Mouse (Mus musculus): ENCODE measurements around the gene Creb5.

GRCm38 (mm10) chr6:53637356-53638351 is 350.6 kb downstream of the Creb5 start:
- TF ChIP-seq CTCF (IDR thresholded peaks at IDR 0.05) (no peak), EP300 (IDR thresholded peaks at IDR 0.05; ENCODE audit: insufficient read depth, low read depth, low read length) (no peak)

Data from heart, adult 2 months (tissue).